11 mouse cellular contexts compared by ENCODE assay signal in genomic region chr7:137267441-137267840, GRCm38 (mm10). TPM values are rescaled to one million over a fixed set of nuclear protein-coding genes. Genes with fewer than 3 reads are reported as not detected.
DNase-seq lines count a peak whose midpoint lies in the region; ATAC-seq lines count a peak whose summit lies in the region.
"Had no signal": no experiment of that assay in that cellular context is flagged by ENCODE, and none has a peak within 500 bp of the region (broad histone marks: within the 10 kb centered on the region; RNA-seq: fewer than 3 reads in every experiment).

No protein-coding gene starts in this region.

- no peaks in the 10 kb centered on the region for H3K9me3 ChIP-seq in heart, embryonic 12.5 days (replicated peaks)
- H3K9me3 ChIP-seq in embryonic facial prominence, embryonic 12.5 days = no peaks in the 10 kb centered on the region
- H3K9me3 ChIP-seq in midbrain, embryonic 14.5 days (ENCODE audit: control insufficient read depth, low read length) = no peaks in the 10 kb centered on the region

- no peak overlapping the region for H3K9ac ChIP-seq in heart, embryonic 12.5 days
- peak overlapping the region; percentile 12; the same call in 1 of the 2 replicates for H3K9ac ChIP-seq in embryonic facial prominence, embryonic 12.5 days
- H3K9ac ChIP-seq in midbrain, embryonic 14.5 days (replicated peaks; ENCODE audit: low read length) = 0 out of 2 replicates have a peak overlapping the region, but pooled peaks have one; percentile 34

- H3K4me3 ChIP-seq in heart, embryonic 12.5 days = no peak overlapping the region
- H3K4me3 ChIP-seq in embryonic facial prominence, embryonic 12.5 days = no peak overlapping the region
- no peak overlapping the region for H3K4me3 ChIP-seq in midbrain, embryonic 14.5 days (replicated peaks; ENCODE audit: low read depth, low read length)

- H3K4me2 ChIP-seq in heart, embryonic 12.5 days = no peak overlapping the region
- H3K4me2 ChIP-seq in embryonic facial prominence, embryonic 12.5 days (replicated peaks) = peak overlapping the region; percentile 17
- peak overlapping the region; percentile 49 for H3K4me2 ChIP-seq in midbrain, embryonic 14.5 days (ENCODE audit: low read length)

- peaks cover 4% of the 10 kb centered on the region for H3K27me3 ChIP-seq in heart, embryonic 12.5 days (replicated peaks)
- no peaks in the 10 kb centered on the region for H3K27me3 ChIP-seq in embryonic facial prominence, embryonic 12.5 days
- H3K27me3 ChIP-seq in midbrain, embryonic 14.5 days (ENCODE audit: control insufficient read depth, insufficient read depth, low read length) = no peaks in the 10 kb centered on the region

- DNase-seq in heart, adult 18-20 months = peak; percentile 30 to 54
- DNase-seq in heart, postnatal 4 days = peak; percentile 49
- DNase-seq in midbrain, embryonic 14.5 days = no peak
- DNase-seq in embryo, embryonic 10 days (ENCODE audit: low spot score) = no peak
- no peak for DNase-seq in left cerebral cortex, postnatal 10 days (ENCODE audit: extremely low spot score in 1 of 2, low spot score in 2 of 2)
- no peak for DNase-seq in adipocyte (ENCODE audit: low spot score)
- DNase-seq: cerebellum, adult 11 months; thymus, postnatal 14 days had no signal

- WGBS in heart, embryonic 12.5 days = 72% methylated on average over 9 of the region's 9 CpGs
- WGBS in embryonic facial prominence, embryonic 12.5 days = 41% methylated on average over 9 of the region's 9 CpGs
- 62% methylated on average over 9 of the region's 9 CpGs for WGBS in midbrain, embryonic 14.5 days

- no peaks in the 10 kb centered on the region for H3K36me3 ChIP-seq in heart, embryonic 12.5 days
- H3K36me3 ChIP-seq in embryonic facial prominence, embryonic 12.5 days = no peaks in the 10 kb centered on the region
- H3K36me3 ChIP-seq in midbrain, embryonic 14.5 days (ENCODE audit: control insufficient read depth, insufficient read depth, low read length) = no peaks in the 10 kb centered on the region

- no peak for ATAC-seq in heart, embryonic 12.5 days (ENCODE audit: insufficient number of reproducible peaks, low FRiP score)
- no peak for ATAC-seq in embryonic facial prominence, embryonic 12.5 days (ENCODE audit: insufficient number of reproducible peaks, insufficient read depth, low FRiP score, low TSS enrichment)
- ATAC-seq in midbrain, embryonic 14.5 days (ENCODE audit: low FRiP score, low TSS enrichment) = peak; percentile 44; the same call in 1 of the 2 replicates
- ATAC-seq: inflammation-experienced regulatory T-cells, adult 6 months had no signal

- no peak overlapping the region for H3K27ac ChIP-seq in heart, embryonic 12.5 days (ENCODE audit: poor library complexity, severe bottlenecking)
- peak overlapping the region; percentile 87 for H3K27ac ChIP-seq in embryonic facial prominence, embryonic 12.5 days
- H3K27ac ChIP-seq in midbrain, embryonic 14.5 days (replicated peaks; ENCODE audit: low read depth, low read length) = no peak overlapping the region

- intact Hi-C loops in left cerebral cortex, postnatal 10 days (cut with DNase I) = no loop called here

- peaks cover 10% of the 10 kb centered on the region; the same call in 1 of the 2 replicates for H3K4me1 ChIP-seq in heart, embryonic 12.5 days (replicated peaks)
- H3K4me1 ChIP-seq in embryonic facial prominence, embryonic 12.5 days = peaks cover 60% of the 10 kb centered on the region
- peaks cover 76% of the 10 kb centered on the region for H3K4me1 ChIP-seq in midbrain, embryonic 14.5 days (ENCODE audit: control insufficient read depth, insufficient read depth, low read length)

RNA-seq across cellular contexts. Expression of gene Ebf3, which starts 46.8 kb away (rescaled TPM):
- total RNA-seq in heart, adult 18-20 months (2021) = 1 to 10 TPM; 4.7 to 5.5 TPM
- 0.61 and 0.65 TPM in 2 replicates for polyA plus RNA-seq in heart, embryonic 12.5 days (2016; fragmentation: Nextera tagmentation; extraction: Ambion mirVana)
- polyA plus RNA-seq in embryonic facial prominence, embryonic 12.5 days (2016; fragmentation: Nextera tagmentation; extraction: Ambion mirVana) = 15.5 and 21.1 TPM in 2 replicates
- total RNA-seq in heart, postnatal 4 days (2021) = 10 to 100 TPM; 18.7 to 20.1 TPM
- polyA plus RNA-seq in midbrain, embryonic 14.5 days (2014; fragmentation: Nextera tagmentation; extraction: Ambion mirVana) = 34.0 and 43.4 TPM in 2 replicates
- total RNA-seq in left cerebral cortex, postnatal 10 days (2021) = under 1 TPM; 0.77 to 0.79 TPM
- polyA plus RNA-seq: inflammation-experienced regulatory T-cells, adult 6 months had no signal

Comparison
In these comparisons a context has a peak if more than half of its experiments do, and no peak if none do; other contexts are left out.
1. DNase-seq: peak in heart, adult 18-20 months (2 of 2) and heart, postnatal 4 days (single experiment); none in midbrain, embryonic 14.5 days (single experiment), embryo, embryonic 10 days (single experiment), left cerebral cortex, postnatal 10 days (0 of 2) and adipocyte (single experiment).